Mouse (Mus musculus) hindbrain, postnatal 0 days (tissue): ENCODE measurements around the gene Arid1a. TPM values are rescaled to one million over a fixed set of nuclear protein-coding genes. Genes with fewer than 3 reads are reported as not detected.

Experiments
- ATAC-seq: fragments of 200-750 bp; cut with Nextera tagmentation; 2 replicates; pipeline ENCODE4 v1.8.0; 2017; ENCODE audit warnings: mild to moderate bottlenecking, moderate TSS enrichment, moderate library complexity
- DNase-seq: peaks from one replicate; pipeline ENCODE4 v3.0.0-alpha.2; 2015; ENCODE audit warnings: low spot score
- H3K27ac ChIP-seq: fragments of 300-500 bp; sonication (generic); 2 replicates; pipeline ENCODE4 v1.5.1; 2014; ENCODE audit warnings: mild to moderate bottlenecking
- H3K27me3 ChIP-seq: fragments of 300-500 bp; sonication (generic); 2 replicates; pipeline ENCODE4 v1.6.1; 2014; ENCODE audit warnings: low read length, mixed read lengths; ENCODE audit not compliant: insufficient read depth
- H3K36me3 ChIP-seq: fragments of 300-500 bp; sonication (generic); 2 replicates; pipeline ENCODE4 v1.6.1; 2014; ENCODE audit warnings: low read length, mixed read lengths; ENCODE audit not compliant: insufficient read depth
- H3K4me1 ChIP-seq: fragments of 300-500 bp; sonication (generic); 2 replicates; pipeline ENCODE4 v1.6.1; 2014; ENCODE audit warnings: antibody characterized with exemption, low read length, mixed read lengths; ENCODE audit not compliant: insufficient read depth
- H3K4me2 ChIP-seq: fragments of 300-500 bp; sonication (generic); 2 replicates; pipeline ENCODE4 v1.6.1; 2014; ENCODE audit warnings: low read depth, mild to moderate bottlenecking, low read length, moderate library complexity, mixed read lengths
- H3K4me3 ChIP-seq: fragments of 300-500 bp; sonication (generic); 2 replicates; pipeline ENCODE4 v1.5.1; 2014; ENCODE audit warnings: low read length
- H3K9ac ChIP-seq: fragments of 300-500 bp; sonication (generic); replicated peaks from 2 replicates; pipeline ENCODE4 v1.6.1; 2014; ENCODE audit warnings: mild to moderate bottlenecking, low read length, moderate library complexity, mixed read lengths
- H3K9me3 ChIP-seq: fragments of 300-500 bp; sonication (generic); 2 replicates; pipeline ENCODE4 v1.6.1; 2016; ENCODE audit warnings: low read length, mixed read lengths
- CTCF ChIP-seq: IDR thresholded peaks from 2 replicates; pipeline ENCODE4 v1.5.1; 2016; ENCODE audit warnings: antibody characterized with exemption, control low read depth, low read depth
- WGBS: fragments of 180-500 bp; shearing (Covaris S2); extraction: QIAGEN DNeasy Blood & Tissue Kit; methylation state at CpG from one replicate; pipeline ENCODE4 v1.1.7; 2014; 5-methylcytosine and 5-hydroxymethylcytosine counted together
- microRNA-seq, 2 experiments: library from miRNA; unstranded; fragments of <30 nt; microRNA quantifications; one replicate each; pipeline ENCODE4; 2016
- polyA plus RNA-seq: library from polyadenylated mRNA; unstranded; fragments of >200 nt; fragmentation: Nextera tagmentation; extraction: Ambion mirVana; gene quantifications from 2 replicates; pipeline ENCODE4 v1.2.1, GENCODE M21; 2015
- total RNA-seq: library from RNA; depleted of rRNA; stranded (reverse); fragments of >200 nt; gene quantifications from 2 replicates; pipeline ENCODE4 v1.2.3, GENCODE M21; 2014; rRNA removed

Arid1a gene
- total and polyA plus RNA-seq, 2 experiments from 2014 or later, result 17.6 to 54.1 TPM

DNA sequence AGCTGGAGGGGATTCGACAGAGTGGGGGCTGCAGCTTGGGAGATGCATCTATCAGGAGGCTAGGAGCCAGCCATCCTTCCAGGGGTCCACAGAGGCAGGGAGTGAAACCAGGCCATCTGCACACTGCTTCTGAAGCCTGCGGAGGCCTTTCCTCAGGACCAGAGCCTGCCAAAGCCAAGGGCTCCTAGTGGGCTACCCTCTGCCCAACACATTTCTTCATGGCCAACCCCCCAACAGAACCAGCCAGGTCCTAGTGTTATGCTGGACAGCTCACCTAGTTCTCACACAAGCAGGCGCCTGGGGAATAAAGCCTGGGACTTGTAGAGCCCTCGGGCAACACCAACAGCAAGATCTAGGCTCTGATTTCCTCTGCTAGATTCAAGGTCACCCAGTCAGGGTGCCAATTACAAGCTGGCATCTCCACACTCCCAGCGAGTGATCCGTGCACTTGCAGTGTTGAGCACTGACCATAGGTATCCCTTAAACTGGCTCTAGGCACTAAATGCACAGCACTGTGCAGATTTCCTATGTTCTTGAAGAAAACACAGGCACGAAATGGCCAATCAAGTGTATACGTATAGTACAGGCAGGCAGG, 126.1 kb downstream of the Arid1a start:
- ATAC-seq, result no peak
- H3K9ac ChIP-seq, result no peak overlapping the region
- 0 out of 2 replicates have a peak, but pooled peaks cover 2% of the 10 kb centered on the region for H3K36me3 ChIP-seq
- no peak for TF ChIP-seq CTCF
- no peak overlapping the region for H3K27ac ChIP-seq
- H3K4me2 ChIP-seq, result 0 out of 2 replicates have a peak overlapping the region, but pooled peaks have one; percentile 89
- no peak overlapping the region for H3K4me3 ChIP-seq
- H3K4me1 ChIP-seq, result peaks cover 19% of the 10 kb centered on the region
- H3K27me3 ChIP-seq, result no peaks in the 10 kb centered on the region
- WGBS, result 81% methylated on average over 8 of the region's 8 CpGs
- DNase-seq, result no peak
- no peaks in the 10 kb centered on the region for H3K9me3 ChIP-seq

DNA sequence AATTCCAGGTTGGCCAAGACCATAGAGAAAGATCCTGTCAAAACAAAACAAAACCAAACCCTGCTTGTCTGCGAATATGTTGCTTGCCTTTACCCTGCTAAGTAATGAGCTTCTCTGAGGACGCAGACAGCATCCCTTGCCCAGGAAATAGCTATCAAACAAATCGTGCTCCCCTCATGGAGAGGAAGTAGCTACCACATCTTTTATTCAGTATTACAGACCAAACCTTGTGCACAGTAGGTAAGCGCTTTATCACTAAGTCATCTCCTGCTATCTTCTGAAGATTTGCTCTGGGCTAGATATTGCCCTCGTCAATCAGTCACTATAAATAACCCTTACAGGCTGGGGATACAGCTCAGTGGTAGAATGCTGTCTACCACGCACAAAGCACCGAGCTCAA, 127.4 kb downstream of the Arid1a start:
- Histone ChIP-seq H3K27ac (no peak overlapping the region), H3K4me3 (no peak overlapping the region), H3K9ac (no peak overlapping the region), H3K4me2 (no peak overlapping the region), H3K27me3 (no peaks in the 10 kb centered on the region), H3K4me1 (peaks cover 19% of the 10 kb centered on the region), H3K36me3 (peaks cover 10% of the 10 kb centered on the region; the same call in 1 of the 2 replicates), H3K9me3 (no peaks in the 10 kb centered on the region)
- ATAC-seq (no peak), DNase-seq (no peak)
- WGBS, result 79% methylated on average over 7 of the region's 7 CpGs
- TF ChIP-seq CTCF, result no peak

Small RNA genes within 50 kb of the gene (microRNA-seq; reads per million reads assigned to microRNA genes)
- gene Mir7227, result 0.18 to 0.72 reads per million in 2 experiments

Other genes with a start within 250 kb of the Arid1a start
- gene Kdf1, start 237.8 kb downstream of the Arid1a start, total RNA-seq, result 0.11 and 0.26 TPM in 2 replicates
- 0.53 and 0.60 TPM in 2 replicates for gene Kdf1, start 237.8 kb downstream of the Arid1a start, polyA plus RNA-seq
- 54.1 and 70.4 TPM in 2 replicates for gene Nudc, start 210.8 kb downstream of the Arid1a start, total RNA-seq
- 265 and 272 TPM in 2 replicates for gene Nudc, start 210.8 kb downstream of the Arid1a start, polyA plus RNA-seq
- 0.47 TPM in 1 of 2 replicates, not detected in the other for gene Nr0b2, start 203.4 kb downstream of the Arid1a start, total RNA-seq
- gene Nr0b2, start 203.4 kb downstream of the Arid1a start, polyA plus RNA-seq, result 0.21 and 0.26 TPM in 2 replicates
- gene Gpatch3, start 182.0 kb downstream of the Arid1a start, total RNA-seq, result 8.3 and 8.8 TPM in 2 replicates
- gene Gpatch3, start 182.0 kb downstream of the Arid1a start, polyA plus RNA-seq, result 6.1 and 6.3 TPM in 2 replicates
- 20.0 and 32.2 TPM in 2 replicates for gene Gpn2, start 172.4 kb downstream of the Arid1a start, total RNA-seq
- gene Gpn2, start 172.4 kb downstream of the Arid1a start, polyA plus RNA-seq, result 16.9 and 18.6 TPM in 2 replicates
- gene Sfn, start 154.6 kb downstream of the Arid1a start, total RNA-seq, result 1.1 and 2.8 TPM in 2 replicates
- 1.2 and 1.4 TPM in 2 replicates for gene Sfn, start 154.6 kb downstream of the Arid1a start, polyA plus RNA-seq
- 17.4 and 22.6 TPM in 2 replicates for gene Zdhhc18, start 106.6 kb downstream of the Arid1a start, total RNA-seq
- gene Zdhhc18, start 106.6 kb downstream of the Arid1a start, polyA plus RNA-seq, result 8.2 and 10.2 TPM in 2 replicates
- 11.3 and 13.4 TPM in 2 replicates for gene Pigv, start 84.1 kb downstream of the Arid1a start, total RNA-seq
- 13.0 and 14.0 TPM in 2 replicates for gene Pigv, start 84.1 kb downstream of the Arid1a start, polyA plus RNA-seq
- 28.0 and 31.1 TPM in 2 replicates for gene Rps6ka1, start 131.0 kb upstream of the Arid1a start, total RNA-seq
- gene Rps6ka1, start 131.0 kb upstream of the Arid1a start, polyA plus RNA-seq, result 20.4 and 22.6 TPM in 2 replicates
- gene Hmgn2, start 211.9 kb upstream of the Arid1a start, total RNA-seq, result 195 and 225 TPM in 2 replicates
- gene Hmgn2, start 211.9 kb upstream of the Arid1a start, polyA plus RNA-seq, result 1,094 and 1,203 TPM in 2 replicates
- gene Dhdds, start 244.1 kb upstream of the Arid1a start, total RNA-seq, result 43.1 and 49.5 TPM in 2 replicates
- gene Dhdds, start 244.1 kb upstream of the Arid1a start, polyA plus RNA-seq, result 41.5 and 41.8 TPM in 2 replicates